Mouse (Mus musculus) cerebellum, postnatal 10 days (tissue): ENCODE results near the gene Cela3b.

Source experiments
- DNase-seq, 2 experiments: peaks; one replicate each; pipeline ENCODE4 v3.0.0; 2021; ENCODE audit warnings: mixed read lengths in 2 of 2

Gene Cela3b

DNA sequence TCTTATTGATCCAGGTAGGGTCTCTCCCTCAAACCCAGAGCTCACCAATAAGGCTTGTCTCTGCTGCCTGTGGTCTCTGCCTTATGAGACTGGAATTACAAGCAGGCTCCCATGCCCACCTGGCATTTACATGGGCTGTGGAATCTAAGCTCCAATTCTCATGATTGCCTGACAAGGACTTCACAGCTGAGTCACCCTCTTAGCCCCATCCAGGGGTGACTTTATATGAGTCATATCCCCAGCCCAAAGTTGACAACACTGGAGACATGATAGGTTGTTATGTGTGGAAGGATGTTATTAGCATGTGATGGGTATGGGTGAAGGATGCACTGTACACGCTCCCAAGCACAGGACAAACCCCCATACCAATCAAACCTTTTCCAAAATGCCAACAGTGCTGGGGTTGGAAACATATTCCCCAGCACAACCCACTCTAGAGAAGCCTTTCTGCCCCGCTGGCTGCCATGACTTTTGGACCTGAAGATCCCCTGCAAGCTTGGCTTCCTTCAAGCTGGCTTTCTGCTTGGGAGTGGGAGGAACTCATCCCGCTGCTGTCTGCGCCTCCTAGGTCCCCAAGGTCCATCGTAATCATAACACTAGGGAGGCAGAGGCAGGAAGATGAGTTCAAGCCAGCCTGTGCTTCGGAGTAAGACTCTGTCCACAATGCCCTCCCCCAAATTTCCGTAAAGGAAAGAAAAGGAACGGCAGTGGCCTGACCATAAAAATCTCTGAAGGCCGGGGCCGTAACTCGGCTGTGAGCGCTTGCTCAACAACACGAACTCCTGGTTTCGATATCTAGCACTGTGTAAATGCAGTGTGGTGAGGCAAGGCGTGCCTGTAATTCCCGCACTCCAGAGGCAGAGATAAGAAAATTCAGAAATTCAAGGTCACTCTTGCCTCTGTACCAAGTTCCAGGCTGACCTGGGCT lies 58.5 kb downstream of the Cela3b start:
- no peak for DNase-seq
